Mouse (Mus musculus): ENCODE measurements around the gene Foxn3. TPM values are rescaled to one million over a fixed set of nuclear protein-coding genes. Genes with fewer than 3 reads are reported as not detected.

The Foxn3 gene
- polyA plus RNA-seq, 1 experiment from 2014 or later, result 95.8 TPM

GRCm38 (mm10) chr12:99519862-99520261 lies 43.5 kb downstream of the Foxn3 start:
- no peak overlapping the region for H3K9ac ChIP-seq (replicated peaks; ENCODE audit: low read depth, low read length)
- H3K4me2 ChIP-seq (ENCODE audit: low read depth, low read length), result no peak overlapping the region
- no peaks in the 10 kb centered on the region for H3K9me3 ChIP-seq (ENCODE audit: control insufficient read depth, low read length)
- H3K4me3 ChIP-seq (ENCODE audit: low read depth, low read length), result no peak overlapping the region
- H3K4me1 ChIP-seq (ENCODE audit: control insufficient read depth, insufficient read depth, low read length), result 0 out of 2 replicates have a peak, but pooled peaks cover 3% of the 10 kb centered on the region
- WGBS, result 86% methylated on average over 4 of the region's 4 CpGs
- ATAC-seq (ENCODE audit: low read depth), result no peak
- H3K36me3 ChIP-seq (ENCODE audit: control insufficient read depth, insufficient read depth, low read length), result no peaks in the 10 kb centered on the region
- H3K27ac ChIP-seq (ENCODE audit: low read depth, low read length), result no peak overlapping the region
- H3K27me3 ChIP-seq (ENCODE audit: control insufficient read depth, insufficient read depth, low read length), result no peaks in the 10 kb centered on the region

GRCm38 (mm10) chr12:99519191-99519614 lies 44.2 kb downstream of the Foxn3 start:
- Histone ChIP-seq H3K9ac (replicated peaks; ENCODE audit: low read depth, low read length) (no peak overlapping the region), H3K4me1 (ENCODE audit: control insufficient read depth, insufficient read depth, low read length) (0 out of 2 replicates have a peak, but pooled peaks cover 3% of the 10 kb centered on the region)
- ATAC-seq (ENCODE audit: low read depth), result no peak

GRCm38 (mm10) chr12:99518640-99519039 lies 44.7 kb downstream of the Foxn3 start:
- Histone ChIP-seq H3K27me3 (ENCODE audit: control insufficient read depth, insufficient read depth, low read length) (no peaks in the 10 kb centered on the region), H3K4me2 (ENCODE audit: low read depth, low read length) (no peak overlapping the region), H3K4me3 (ENCODE audit: low read depth, low read length) (no peak overlapping the region), H3K9me3 (ENCODE audit: control insufficient read depth, low read length) (no peaks in the 10 kb centered on the region), H3K36me3 (ENCODE audit: control insufficient read depth, insufficient read depth, low read length) (no peaks in the 10 kb centered on the region), H3K4me1 (ENCODE audit: control insufficient read depth, insufficient read depth, low read length) (0 out of 2 replicates have a peak, but pooled peaks cover 3% of the 10 kb centered on the region), H3K9ac (replicated peaks; ENCODE audit: low read depth, low read length) (no peak overlapping the region), H3K27ac (ENCODE audit: low read depth, low read length) (no peak overlapping the region)
- no peak for ATAC-seq (ENCODE audit: low read depth)
- 93% methylated on average over 10 of the region's 10 CpGs for WGBS

More at GRCm38 (mm10) chr12:99519191-99519614, 44.2 kb downstream of the Foxn3 start:
- H3K4me2 ChIP-seq (ENCODE audit: low read depth, low read length), result no peak overlapping the region
- WGBS, result 44% methylated on average over 9 of the region's 9 CpGs
- no peaks in the 10 kb centered on the region for H3K36me3 ChIP-seq (ENCODE audit: control insufficient read depth, insufficient read depth, low read length)
- no peak overlapping the region for H3K27ac ChIP-seq (ENCODE audit: low read depth, low read length)
- H3K27me3 ChIP-seq (ENCODE audit: control insufficient read depth, insufficient read depth, low read length), result no peaks in the 10 kb centered on the region
- H3K4me3 ChIP-seq (ENCODE audit: low read depth, low read length), result no peak overlapping the region
- H3K9me3 ChIP-seq (ENCODE audit: control insufficient read depth, low read length), result no peaks in the 10 kb centered on the region

GRCm38 (mm10) chr12:99518126-99518525 lies 45.3 kb downstream of the Foxn3 start:
- H3K27ac ChIP-seq (ENCODE audit: low read depth, low read length), result no peak overlapping the region
- no peak overlapping the region for H3K4me3 ChIP-seq (ENCODE audit: low read depth, low read length)
- H3K9me3 ChIP-seq (ENCODE audit: control insufficient read depth, low read length), result no peaks in the 10 kb centered on the region
- WGBS, result 82% methylated on average over 12 of the region's 12 CpGs
- no peak for ATAC-seq (ENCODE audit: low read depth)
- H3K36me3 ChIP-seq (ENCODE audit: control insufficient read depth, insufficient read depth, low read length), result no peaks in the 10 kb centered on the region
- no peak overlapping the region for H3K4me2 ChIP-seq (ENCODE audit: low read depth, low read length)
- no peaks in the 10 kb centered on the region for H3K27me3 ChIP-seq (ENCODE audit: control insufficient read depth, insufficient read depth, low read length)
- no peak overlapping the region for H3K9ac ChIP-seq (replicated peaks; ENCODE audit: low read depth, low read length)
- 0 out of 2 replicates have a peak, but pooled peaks cover 3% of the 10 kb centered on the region for H3K4me1 ChIP-seq (ENCODE audit: control insufficient read depth, insufficient read depth, low read length)

- no peak overlapping the region for H3K4me2 ChIP-seq (ENCODE audit: low read depth, low read length)
- no peaks in the 10 kb centered on the region for H3K27me3 ChIP-seq (ENCODE audit: control insufficient read depth, insufficient read depth, low read length)
- no peak for ATAC-seq (ENCODE audit: low read depth)
- 0 out of 2 replicates have a peak, but pooled peaks cover 3% of the 10 kb centered on the region for H3K4me1 ChIP-seq (ENCODE audit: control insufficient read depth, insufficient read depth, low read length)
- WGBS, result 94% methylated on average over 5 of the region's 5 CpGs
- H3K36me3 ChIP-seq (ENCODE audit: control insufficient read depth, insufficient read depth, low read length), result no peaks in the 10 kb centered on the region
- H3K27ac ChIP-seq (ENCODE audit: low read depth, low read length), result no peak overlapping the region
- no peak overlapping the region for H3K9ac ChIP-seq (replicated peaks; ENCODE audit: low read depth, low read length)
- no peaks in the 10 kb centered on the region for H3K9me3 ChIP-seq (ENCODE audit: control insufficient read depth, low read length)
- no peak overlapping the region for H3K4me3 ChIP-seq (ENCODE audit: low read depth, low read length)
These were observed 46.1 kb downstream of the Foxn3 start for GRCm38 (mm10) chr12:99517296-99517695.

GRCm38 (mm10) chr12:99515481-99515880 lies 47.9 kb downstream of the Foxn3 start:
- Histone ChIP-seq H3K9ac (replicated peaks; ENCODE audit: low read depth, low read length) (no peak overlapping the region), H3K9me3 (ENCODE audit: control insufficient read depth, low read length) (no peaks in the 10 kb centered on the region), H3K4me1 (ENCODE audit: control insufficient read depth, insufficient read depth, low read length) (0 out of 2 replicates have a peak, but pooled peaks cover 3% of the 10 kb centered on the region), H3K27me3 (ENCODE audit: control insufficient read depth, insufficient read depth, low read length) (no peaks in the 10 kb centered on the region), H3K4me2 (ENCODE audit: low read depth, low read length) (no peak overlapping the region), H3K27ac (ENCODE audit: low read depth, low read length) (no peak overlapping the region), H3K36me3 (ENCODE audit: control insufficient read depth, insufficient read depth, low read length) (no peaks in the 10 kb centered on the region), H3K4me3 (ENCODE audit: low read depth, low read length) (no peak overlapping the region)
- ATAC-seq (ENCODE audit: low read depth), result no peak
- 65% methylated on average over 3 of the region's 3 CpGs for WGBS

GRCm38 (mm10) chr12:99511644-99512043 lies 51.7 kb downstream of the Foxn3 start:
- H3K4me1 ChIP-seq (ENCODE audit: control insufficient read depth, insufficient read depth, low read length), result no peaks in the 10 kb centered on the region
- no peak overlapping the region for H3K4me2 ChIP-seq (ENCODE audit: low read depth, low read length)
- no peaks in the 10 kb centered on the region for H3K36me3 ChIP-seq (ENCODE audit: control insufficient read depth, insufficient read depth, low read length)
- no peak overlapping the region for H3K9ac ChIP-seq (replicated peaks; ENCODE audit: low read depth, low read length)
- WGBS, result 96% methylated on average over 5 of the region's 5 CpGs
- ATAC-seq (ENCODE audit: low read depth), result no peak
- H3K4me3 ChIP-seq (ENCODE audit: low read depth, low read length), result no peak overlapping the region
- no peak overlapping the region for H3K27ac ChIP-seq (ENCODE audit: low read depth, low read length)
- no peaks in the 10 kb centered on the region for H3K9me3 ChIP-seq (ENCODE audit: control insufficient read depth, low read length)
- H3K27me3 ChIP-seq (ENCODE audit: control insufficient read depth, insufficient read depth, low read length), result no peaks in the 10 kb centered on the region

- Histone ChIP-seq H3K36me3 (ENCODE audit: control insufficient read depth, insufficient read depth, low read length) (no peaks in the 10 kb centered on the region), H3K4me3 (ENCODE audit: low read depth, low read length) (no peak overlapping the region), H3K4me1 (ENCODE audit: control insufficient read depth, insufficient read depth, low read length) (no peaks in the 10 kb centered on the region), H3K9me3 (ENCODE audit: control insufficient read depth, low read length) (no peaks in the 10 kb centered on the region), H3K27ac (ENCODE audit: low read depth, low read length) (no peak overlapping the region), H3K4me2 (ENCODE audit: low read depth, low read length) (no peak overlapping the region), H3K27me3 (ENCODE audit: control insufficient read depth, insufficient read depth, low read length) (no peaks in the 10 kb centered on the region), H3K9ac (replicated peaks; ENCODE audit: low read depth, low read length) (no peak overlapping the region)
- no peak for ATAC-seq (ENCODE audit: low read depth)
- 51% methylated on average over 5 of the region's 5 CpGs for WGBS
These were observed 52.6 kb downstream of the Foxn3 start for GRCm38 (mm10) chr12:99510759-99511158.

GRCm38 (mm10) chr12:99502225-99502624 lies 61.2 kb downstream of the Foxn3 start:
- Histone ChIP-seq H3K9me3 (ENCODE audit: control insufficient read depth, low read length) (no peaks in the 10 kb centered on the region), H3K27ac (ENCODE audit: low read depth, low read length) (no peak overlapping the region), H3K9ac (replicated peaks; ENCODE audit: low read depth, low read length) (no peak overlapping the region), H3K36me3 (ENCODE audit: control insufficient read depth, insufficient read depth, low read length) (no peaks in the 10 kb centered on the region), H3K27me3 (ENCODE audit: control insufficient read depth, insufficient read depth, low read length) (no peaks in the 10 kb centered on the region), H3K4me1 (ENCODE audit: control insufficient read depth, insufficient read depth, low read length) (peaks cover 6% of the 10 kb centered on the region; the same call in 1 of the 2 replicates), H3K4me3 (ENCODE audit: low read depth, low read length) (no peak overlapping the region), H3K4me2 (ENCODE audit: low read depth, low read length) (no peak overlapping the region)
- WGBS, result 95% methylated on average over 4 of the region's 4 CpGs
- no peak for ATAC-seq (ENCODE audit: low read depth)
